Mouse (Mus musculus): ENCODE data around the gene Prdm8. TPM values are rescaled to one million over a fixed set of nuclear protein-coding genes. Genes with fewer than 3 reads are reported as not detected.

Gene Prdm8
- polyA plus RNA-seq, 1 experiment from 2014 or later: not detected

GRCm38 (mm10) chr5:98198412-98199218, 31.6 kb downstream of the Prdm8 start:
- H3K36me3 ChIP-seq (ENCODE audit: control insufficient read depth, insufficient read depth, low read length): no peaks in the 10 kb centered on the region
- ATAC-seq (replicated peaks; ENCODE audit: low FRiP score): no peak

DNA sequence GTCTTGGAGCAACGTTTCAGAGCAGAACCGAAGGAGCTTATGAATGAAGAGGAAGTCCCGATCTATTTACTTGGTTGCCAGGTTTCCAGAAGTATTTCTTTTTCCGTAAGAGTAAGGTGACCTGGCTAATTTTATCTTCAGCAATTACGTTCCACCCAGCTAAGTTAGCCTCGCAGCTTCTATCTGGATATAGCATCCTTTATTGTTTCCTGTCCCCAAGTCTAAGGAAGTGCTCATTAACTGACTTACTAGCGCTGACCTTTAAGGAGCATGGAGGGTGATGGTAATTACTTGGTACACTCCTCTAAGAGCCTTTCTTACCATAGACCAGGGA, 32.2 kb downstream of the Prdm8 start:
- Histone ChIP-seq H3K4me2 (no peak overlapping the region), H3K27ac (ENCODE audit: low read depth, low read length) (no peak overlapping the region), H3K4me1 (replicated peaks; ENCODE audit: control insufficient read depth, insufficient read depth, low read length) (no peaks in the 10 kb centered on the region), H3K27me3 (replicated peaks; ENCODE audit: control insufficient read depth, insufficient read depth, low read length) (no peaks in the 10 kb centered on the region), H3K9ac (ENCODE audit: low read depth, low read length) (no peak overlapping the region), H3K4me3 (ENCODE audit: low read depth, low read length) (no peak overlapping the region), H3K9me3 (ENCODE audit: control insufficient read depth, low read length) (no peaks in the 10 kb centered on the region), H3K36me3 (ENCODE audit: control insufficient read depth, insufficient read depth, low read length) (no peaks in the 10 kb centered on the region)
- DNase-seq (ENCODE audit: low spot score): no peak
- 44% methylated on average over 7 of the region's 7 CpGs for WGBS
- no peak for ATAC-seq (replicated peaks; ENCODE audit: low FRiP score)

More at GRCm38 (mm10) chr5:98198412-98199218, 31.6 kb downstream of the Prdm8 start:
- no peak for DNase-seq (ENCODE audit: low spot score)
- Histone ChIP-seq H3K9me3 (ENCODE audit: control insufficient read depth, low read length) (no peaks in the 10 kb centered on the region), H3K4me3 (ENCODE audit: low read depth, low read length) (no peak overlapping the region), H3K9ac (ENCODE audit: low read depth, low read length) (no peak overlapping the region), H3K27ac (ENCODE audit: low read depth, low read length) (no peak overlapping the region), H3K27me3 (replicated peaks; ENCODE audit: control insufficient read depth, insufficient read depth, low read length) (no peaks in the 10 kb centered on the region), H3K4me1 (replicated peaks; ENCODE audit: control insufficient read depth, insufficient read depth, low read length) (no peaks in the 10 kb centered on the region), H3K4me2 (no peak overlapping the region)
- WGBS: 53% methylated on average over 7 of the region's 7 CpGs

GRCm38 (mm10) chr5:98201606-98202005, 34.6 kb downstream of the Prdm8 start:
- ATAC-seq (replicated peaks; ENCODE audit: low FRiP score) (no peak), DNase-seq (ENCODE audit: low spot score) (no peak)
- H3K9ac ChIP-seq (ENCODE audit: low read depth, low read length): no peak overlapping the region
- no peak overlapping the region for H3K4me2 ChIP-seq
- no peak overlapping the region for H3K4me3 ChIP-seq (ENCODE audit: low read depth, low read length)
- H3K36me3 ChIP-seq (ENCODE audit: control insufficient read depth, insufficient read depth, low read length): no peaks in the 10 kb centered on the region
- WGBS: 77% methylated on average over 3 of the region's 3 CpGs
- no peaks in the 10 kb centered on the region for H3K4me1 ChIP-seq (replicated peaks; ENCODE audit: control insufficient read depth, insufficient read depth, low read length)
- no peak overlapping the region for H3K27ac ChIP-seq (ENCODE audit: low read depth, low read length)
- no peaks in the 10 kb centered on the region for H3K9me3 ChIP-seq (ENCODE audit: control insufficient read depth, low read length)
- no peaks in the 10 kb centered on the region for H3K27me3 ChIP-seq (replicated peaks; ENCODE audit: control insufficient read depth, insufficient read depth, low read length)

DNA sequence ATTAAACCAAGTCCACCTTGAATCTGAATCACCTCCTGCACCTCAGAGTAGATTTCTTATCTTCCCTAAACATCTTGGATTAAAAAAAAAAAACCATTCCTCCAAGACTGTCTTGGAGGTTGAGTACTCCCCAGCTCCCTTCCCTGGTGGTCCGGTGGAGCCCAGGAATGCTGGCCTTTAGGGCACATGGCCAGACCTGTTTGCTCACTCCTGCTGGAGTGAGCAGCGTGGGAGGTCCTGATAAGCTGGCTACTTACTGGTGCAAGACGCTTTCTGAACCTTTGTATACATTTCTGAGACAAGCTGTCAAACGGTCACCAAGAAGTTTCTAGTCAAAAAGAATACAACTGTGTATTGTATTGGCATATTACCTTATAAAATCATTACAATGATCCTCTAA, 36.0 kb downstream of the Prdm8 start:
- no peaks in the 10 kb centered on the region for H3K36me3 ChIP-seq (ENCODE audit: control insufficient read depth, insufficient read depth, low read length)
- H3K9me3 ChIP-seq (ENCODE audit: control insufficient read depth, low read length): no peaks in the 10 kb centered on the region
- ATAC-seq (replicated peaks; ENCODE audit: low FRiP score) (no peak), DNase-seq (ENCODE audit: low spot score) (no peak)
- H3K27ac ChIP-seq (ENCODE audit: low read depth, low read length): no peak overlapping the region
- no peaks in the 10 kb centered on the region for H3K27me3 ChIP-seq (replicated peaks; ENCODE audit: control insufficient read depth, insufficient read depth, low read length)
- WGBS: 39% methylated on average over 4 of the region's 4 CpGs
- H3K9ac ChIP-seq (ENCODE audit: low read depth, low read length): no peak overlapping the region
- no peaks in the 10 kb centered on the region for H3K4me1 ChIP-seq (replicated peaks; ENCODE audit: control insufficient read depth, insufficient read depth, low read length)
- H3K4me2 ChIP-seq: no peak overlapping the region
- no peak overlapping the region for H3K4me3 ChIP-seq (ENCODE audit: low read depth, low read length)

DNA sequence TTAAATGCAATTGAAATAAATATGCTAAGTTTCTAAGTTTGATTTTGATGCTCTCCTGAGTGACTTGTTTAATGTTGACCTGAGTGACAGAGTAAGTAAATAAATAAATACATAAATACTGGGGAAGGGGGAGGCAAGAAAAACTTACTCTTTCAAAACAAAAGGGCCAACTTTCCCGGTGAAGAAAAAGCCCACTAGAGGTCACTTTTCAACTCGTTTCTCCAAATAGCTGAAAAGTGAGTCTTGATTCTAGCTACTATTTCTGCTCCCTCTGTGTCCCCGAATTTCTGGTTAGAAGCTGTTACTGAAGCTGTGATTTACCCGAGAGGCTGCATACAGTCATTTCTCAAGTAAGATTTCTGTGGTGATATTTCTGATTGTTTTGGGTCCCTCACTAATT, 45.5 kb downstream of the Prdm8 start:
- Histone ChIP-seq H3K36me3 (ENCODE audit: control insufficient read depth, insufficient read depth, low read length) (no peaks in the 10 kb centered on the region), H3K27me3 (replicated peaks; ENCODE audit: control insufficient read depth, insufficient read depth, low read length) (no peaks in the 10 kb centered on the region), H3K4me1 (replicated peaks; ENCODE audit: control insufficient read depth, insufficient read depth, low read length) (no peaks in the 10 kb centered on the region), H3K27ac (ENCODE audit: low read depth, low read length) (no peak overlapping the region), H3K9me3 (ENCODE audit: control insufficient read depth, low read length) (no peaks in the 10 kb centered on the region), H3K4me2 (no peak overlapping the region), H3K9ac (ENCODE audit: low read depth, low read length) (no peak overlapping the region), H3K4me3 (ENCODE audit: low read depth, low read length) (no peak overlapping the region)
- 67% methylated on average over 4 of the region's 4 CpGs for WGBS
- DNase-seq (ENCODE audit: low spot score) (no peak), ATAC-seq (replicated peaks; ENCODE audit: low FRiP score) (no peak)

GRCm38 (mm10) chr5:98221956-98222355, 55.0 kb downstream of the Prdm8 start:
- no peak overlapping the region for H3K27ac ChIP-seq (ENCODE audit: low read depth, low read length)
- no peak overlapping the region for H3K9ac ChIP-seq (ENCODE audit: low read depth, low read length)
- no peak overlapping the region for H3K4me2 ChIP-seq
- H3K4me1 ChIP-seq (replicated peaks; ENCODE audit: control insufficient read depth, insufficient read depth, low read length): no peaks in the 10 kb centered on the region
- H3K27me3 ChIP-seq (replicated peaks; ENCODE audit: control insufficient read depth, insufficient read depth, low read length): no peaks in the 10 kb centered on the region
- no peak overlapping the region for H3K4me3 ChIP-seq (ENCODE audit: low read depth, low read length)
- ATAC-seq (replicated peaks; ENCODE audit: low FRiP score): no peak
- no peaks in the 10 kb centered on the region for H3K9me3 ChIP-seq (ENCODE audit: control insufficient read depth, low read length)
- no peak for DNase-seq (ENCODE audit: low spot score)
- WGBS: 76% methylated on average over 4 of the region's 4 CpGs
- H3K36me3 ChIP-seq (ENCODE audit: control insufficient read depth, insufficient read depth, low read length): no peaks in the 10 kb centered on the region

- Histone ChIP-seq H3K4me3 (ENCODE audit: low read depth, low read length) (no peak overlapping the region), H3K27me3 (replicated peaks; ENCODE audit: control insufficient read depth, insufficient read depth, low read length) (no peaks in the 10 kb centered on the region), H3K36me3 (ENCODE audit: control insufficient read depth, insufficient read depth, low read length) (no peaks in the 10 kb centered on the region), H3K27ac (ENCODE audit: low read depth, low read length) (no peak overlapping the region), H3K4me2 (no peak overlapping the region), H3K9ac (ENCODE audit: low read depth, low read length) (no peak overlapping the region), H3K4me1 (replicated peaks; ENCODE audit: control insufficient read depth, insufficient read depth, low read length) (no peaks in the 10 kb centered on the region), H3K9me3 (ENCODE audit: control insufficient read depth, low read length) (no peaks in the 10 kb centered on the region)
- DNase-seq (ENCODE audit: low spot score) (no peak), ATAC-seq (replicated peaks; ENCODE audit: low FRiP score) (no peak)
- WGBS: 83% methylated on average over 2 of the region's 2 CpGs
Observed at GRCm38 (mm10) chr5:98226710-98227109, 59.7 kb downstream of the Prdm8 start.

DNA sequence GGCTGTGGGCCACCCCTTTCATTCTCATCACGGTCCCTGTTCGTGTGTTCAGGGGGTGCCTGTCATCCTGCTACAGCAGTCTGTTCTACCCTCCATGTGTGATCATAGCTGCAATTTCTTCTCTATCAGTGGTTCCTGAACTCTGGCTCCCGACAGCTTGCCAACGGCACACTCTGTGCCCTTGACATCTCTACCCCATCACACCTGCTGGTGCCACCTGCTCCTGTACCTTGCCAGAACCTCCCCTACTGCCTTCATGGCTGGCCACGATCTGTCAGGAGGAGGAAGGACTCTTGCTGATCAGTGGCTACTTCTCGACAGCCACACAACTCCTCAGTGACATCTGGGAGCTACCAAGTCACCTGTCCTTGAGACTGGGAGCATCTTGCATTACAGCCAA, 62.5 kb downstream of the Prdm8 start:
- H3K36me3 ChIP-seq (ENCODE audit: control insufficient read depth, insufficient read depth, low read length): no peaks in the 10 kb centered on the region
- WGBS: 72% methylated on average over 6 of the region's 6 CpGs
- H3K4me3 ChIP-seq (ENCODE audit: low read depth, low read length): no peak overlapping the region
- ATAC-seq (replicated peaks; ENCODE audit: low FRiP score) (no peak), DNase-seq (ENCODE audit: low spot score) (no peak)
- H3K9ac ChIP-seq (ENCODE audit: low read depth, low read length): no peak overlapping the region
- H3K27me3 ChIP-seq (replicated peaks; ENCODE audit: control insufficient read depth, insufficient read depth, low read length): no peaks in the 10 kb centered on the region
- H3K27ac ChIP-seq (ENCODE audit: low read depth, low read length): no peak overlapping the region
- no peak overlapping the region for H3K4me2 ChIP-seq
- no peaks in the 10 kb centered on the region for H3K9me3 ChIP-seq (ENCODE audit: control insufficient read depth, low read length)
- no peaks in the 10 kb centered on the region for H3K4me1 ChIP-seq (replicated peaks; ENCODE audit: control insufficient read depth, insufficient read depth, low read length)

DNA sequence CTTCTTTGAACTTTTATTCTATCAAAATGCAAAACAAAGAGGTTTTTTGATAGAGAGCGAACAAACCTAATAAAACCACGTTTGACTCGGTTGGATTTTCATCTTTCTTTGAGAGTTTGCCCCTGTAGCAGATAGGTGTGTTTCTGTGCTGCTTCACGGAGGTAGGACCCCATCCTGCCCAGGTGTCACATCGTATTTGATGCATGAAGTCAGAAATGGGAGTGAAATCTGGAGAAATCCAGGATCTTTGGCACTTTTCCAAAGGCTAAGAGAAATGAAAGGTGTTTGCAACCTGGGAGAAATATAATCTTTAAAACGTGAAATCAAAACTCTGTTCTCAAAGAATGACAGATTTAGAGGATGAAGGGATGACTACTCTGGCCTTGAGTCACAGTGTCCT, 71.5 kb downstream of the Prdm8 start:
- H3K4me2 ChIP-seq: no peak overlapping the region
- no peak overlapping the region for H3K27ac ChIP-seq (ENCODE audit: low read depth, low read length)
- no peak overlapping the region for H3K9ac ChIP-seq (ENCODE audit: low read depth, low read length)
- no peaks in the 10 kb centered on the region for H3K27me3 ChIP-seq (replicated peaks; ENCODE audit: control insufficient read depth, insufficient read depth, low read length)
- no peak overlapping the region for H3K4me3 ChIP-seq (ENCODE audit: low read depth, low read length)
- DNase-seq (ENCODE audit: low spot score) (no peak), ATAC-seq (replicated peaks; ENCODE audit: low FRiP score) (no peak)
- H3K4me1 ChIP-seq (replicated peaks; ENCODE audit: control insufficient read depth, insufficient read depth, low read length): no peaks in the 10 kb centered on the region
- no peaks in the 10 kb centered on the region for H3K36me3 ChIP-seq (ENCODE audit: control insufficient read depth, insufficient read depth, low read length)
- no peaks in the 10 kb centered on the region for H3K9me3 ChIP-seq (ENCODE audit: control insufficient read depth, low read length)
- WGBS: 74% methylated on average over 6 of the region's 6 CpGs

All from liver, embryonic 11.5 days (tissue).